Mouse (Mus musculus) liver, embryonic 12.5 days (tissue): ENCODE data around the gene Sytl1. TPM values are rescaled to one million over a fixed set of nuclear protein-coding genes. Genes with fewer than 3 reads are reported as not detected.
A peak's percentile ranks its signal among the peaks of the same experiment; 100 is the strongest.

Experiments
- ATAC-seq: fragments of 200-750 bp; cut with Nextera tagmentation; 2 replicates; pipeline ENCODE4 v1.8.0; 2017; ENCODE audit warnings: moderate number of reproducible peaks, mild to moderate bottlenecking, moderate library complexity
- H3K27ac ChIP-seq: fragments of 300-500 bp; sonication (generic); 2 replicates; pipeline ENCODE4 v1.5.1; 2016; ENCODE audit warnings: mild to moderate bottlenecking
- H3K27me3 ChIP-seq: fragments of 300-500 bp; sonication (generic); replicated peaks from 2 replicates; pipeline ENCODE4 v1.6.1; 2016; ENCODE audit warnings: mild to moderate bottlenecking, moderate library complexity
- H3K36me3 ChIP-seq: fragments of 300-500 bp; sonication (generic); 2 replicates; pipeline ENCODE4 v1.6.1; 2016; ENCODE audit warnings: mild to moderate bottlenecking, moderate library complexity
- H3K4me1 ChIP-seq: fragments of 300-500 bp; sonication (generic); 2 replicates; pipeline ENCODE4 v1.6.1; 2016
- H3K4me2 ChIP-seq: fragments of 300-500 bp; sonication (generic); 2 replicates; pipeline ENCODE4 v1.6.1; 2016; ENCODE audit warnings: mild to moderate bottlenecking, moderate library complexity
- H3K4me3 ChIP-seq: fragments of 300-500 bp; sonication (generic); 2 replicates; pipeline ENCODE4 v1.5.1; 2016; ENCODE audit warnings: mild to moderate bottlenecking, moderate library complexity
- H3K9ac ChIP-seq: fragments of 300-500 bp; sonication (generic); 2 replicates; pipeline ENCODE4 v1.6.1; 2016; ENCODE audit warnings: mild to moderate bottlenecking, moderate library complexity
- H3K9me3 ChIP-seq: fragments of 300-500 bp; sonication (generic); replicated peaks from 2 replicates; pipeline ENCODE4 v1.6.1; 2016; ENCODE audit warnings: mild to moderate bottlenecking, moderate library complexity
- WGBS: fragments of 180-500 bp; shearing (Covaris S2); methylation state at CpG from one replicate; pipeline ENCODE4 v1.1.7; 2016; ENCODE audit not compliant: insufficient replicate concordance; 5-methylcytosine and 5-hydroxymethylcytosine counted together
- polyA plus RNA-seq: library from polyadenylated mRNA; unstranded; fragments of >200 nt; fragmentation: Nextera tagmentation; extraction: Ambion mirVana; gene quantifications from 2 replicates; pipeline ENCODE4 v1.2.1, GENCODE M21; 2016

Gene Sytl1
- polyA plus RNA-seq, 1 experiment from 2014 or later, result 0.46 TPM

- Histone ChIP-seq H3K4me3 (no peak overlapping the region), H3K9ac (no peak overlapping the region), H3K27ac (peak overlapping the region; percentile 31), H3K36me3 (peaks cover 30% of the 10 kb centered on the region), H3K4me1 (peaks cover 20% of the 10 kb centered on the region), H3K9me3 (no peaks in the 10 kb centered on the region), H3K4me2 (no peak overlapping the region), H3K27me3 (peaks cover 31% of the 10 kb centered on the region)
- no peak for ATAC-seq
- WGBS, result 66% methylated on average over 10 of the region's 10 CpGs
These were observed 1.1 kb downstream of the Sytl1 start for GRCm38 (mm10) chr4:133261641-133262374.

- no peak overlapping the region for H3K27ac ChIP-seq
- no peak overlapping the region for H3K4me2 ChIP-seq
- ATAC-seq, result no peak
- H3K9ac ChIP-seq, result no peak overlapping the region
- no peak overlapping the region for H3K4me3 ChIP-seq
- peaks cover 14% of the 10 kb centered on the region for H3K4me1 ChIP-seq
- WGBS, result 63% methylated on average over 12 of the region's 12 CpGs
- H3K9me3 ChIP-seq, result no peaks in the 10 kb centered on the region
- no peaks in the 10 kb centered on the region for H3K36me3 ChIP-seq
- peaks cover 60% of the 10 kb centered on the region for H3K27me3 ChIP-seq
These were observed 5.0 kb downstream of the Sytl1 start for GRCm38 (mm10) chr4:133257798-133258408.

- Histone ChIP-seq H3K4me1 (peaks cover 8% of the 10 kb centered on the region; the same call in 1 of the 2 replicates), H3K27me3 (peaks cover 66% of the 10 kb centered on the region), H3K4me2 (peak overlapping the region; percentile 15; the same call in 1 of the 2 replicates), H3K4me3 (no peak overlapping the region), H3K27ac (no peak overlapping the region), H3K9me3 (no peaks in the 10 kb centered on the region), H3K36me3 (no peaks in the 10 kb centered on the region), H3K9ac (no peak overlapping the region)
- 37% methylated on average over 12 of the region's 12 CpGs for WGBS
- ATAC-seq, result no peak
These were observed 5.7 kb downstream of the Sytl1 start for GRCm38 (mm10) chr4:133257230-133257629.

GRCm38 (mm10) chr4:133256820-133257219 lies 6.1 kb downstream of the Sytl1 start:
- peak; percentile 11; the same call in 1 of the 2 replicates for ATAC-seq
- WGBS, result 22% methylated on average over 24 of the region's 24 CpGs

GRCm38 (mm10) chr4:133255392-133255791 lies 7.5 kb downstream of the Sytl1 start:
- Histone ChIP-seq H3K4me1 (peaks cover 14% of the 10 kb centered on the region), H3K4me3 (no peak overlapping the region), H3K27ac (no peak overlapping the region), H3K9me3 (no peaks in the 10 kb centered on the region), H3K9ac (no peak overlapping the region), H3K4me2 (no peak overlapping the region), H3K27me3 (peaks cover 85% of the 10 kb centered on the region), H3K36me3 (no peaks in the 10 kb centered on the region)
- 57% methylated on average over 6 of the region's 6 CpGs for WGBS
- no peak for ATAC-seq

More at GRCm38 (mm10) chr4:133256820-133257219, 6.1 kb downstream of the Sytl1 start:
- Histone ChIP-seq H3K27me3 (peaks cover 70% of the 10 kb centered on the region), H3K4me1 (peaks cover 4% of the 10 kb centered on the region; the same call in 1 of the 2 replicates), H3K4me2 (peak overlapping the region; percentile 15; the same call in 1 of the 2 replicates), H3K36me3 (no peaks in the 10 kb centered on the region), H3K9me3 (no peaks in the 10 kb centered on the region), H3K27ac (no peak overlapping the region), H3K9ac (no peak overlapping the region), H3K4me3 (no peak overlapping the region)

GRCm38 (mm10) chr4:133253412-133253811 lies 9.5 kb downstream of the Sytl1 start:
- Histone ChIP-seq H3K4me3 (no peak overlapping the region), H3K4me1 (peaks cover 28% of the 10 kb centered on the region), H3K4me2 (no peak overlapping the region), H3K36me3 (no peaks in the 10 kb centered on the region), H3K9ac (no peak overlapping the region), H3K27ac (no peak overlapping the region), H3K9me3 (no peaks in the 10 kb centered on the region), H3K27me3 (peaks cover 85% of the 10 kb centered on the region)
- ATAC-seq, result no peak
- WGBS, result 81% methylated on average over 12 of the region's 12 CpGs

- no peaks in the 10 kb centered on the region for H3K36me3 ChIP-seq
- no peak for ATAC-seq
- no peak overlapping the region for H3K4me3 ChIP-seq
- 60% methylated on average over 4 of the region's 4 CpGs for WGBS
- H3K4me1 ChIP-seq, result peaks cover 41% of the 10 kb centered on the region
- H3K9ac ChIP-seq, result no peak overlapping the region
- no peaks in the 10 kb centered on the region for H3K9me3 ChIP-seq
- no peak overlapping the region for H3K4me2 ChIP-seq
- peaks cover 80% of the 10 kb centered on the region for H3K27me3 ChIP-seq
- no peak overlapping the region for H3K27ac ChIP-seq
These were observed 10.8 kb downstream of the Sytl1 start for GRCm38 (mm10) chr4:133252089-133252488.

- H3K27ac ChIP-seq, result no peak overlapping the region
These were observed 11.7 kb downstream of the Sytl1 start for GRCm38 (mm10) chr4:133251214-133251613.

GRCm38 (mm10) chr4:133250609-133251008 lies 12.3 kb downstream of the Sytl1 start:
- H3K4me3 ChIP-seq, result peak overlapping the region; percentile 29
- H3K27ac ChIP-seq, result no peak overlapping the region
- H3K27me3 ChIP-seq, result peaks cover 80% of the 10 kb centered on the region
- H3K9ac ChIP-seq, result no peak overlapping the region
- 8% methylated on average over 22 of the region's 22 CpGs for WGBS
- H3K9me3 ChIP-seq, result no peaks in the 10 kb centered on the region
- H3K4me2 ChIP-seq, result peak overlapping the region; percentile 53
- no peaks in the 10 kb centered on the region for H3K36me3 ChIP-seq
- ATAC-seq, result no peak
- H3K4me1 ChIP-seq, result peaks cover 53% of the 10 kb centered on the region

More at GRCm38 (mm10) chr4:133251214-133251613, 11.7 kb downstream of the Sytl1 start:
- ATAC-seq, result no peak
- Histone ChIP-seq H3K4me2 (peak overlapping the region; percentile 53), H3K36me3 (no peaks in the 10 kb centered on the region), H3K4me3 (peak overlapping the region; percentile 29), H3K27me3 (peaks cover 80% of the 10 kb centered on the region), H3K9ac (no peak overlapping the region), H3K4me1 (peaks cover 46% of the 10 kb centered on the region), H3K9me3 (no peaks in the 10 kb centered on the region)
- WGBS, result 31% methylated on average over 31 of the region's 31 CpGs

GRCm38 (mm10) chr4:133247806-133248449 lies 15.0 kb downstream of the Sytl1 start:
- no peaks in the 10 kb centered on the region for H3K9me3 ChIP-seq
- peak overlapping the region; percentile 7; the same call in 1 of the 2 replicates for H3K4me3 ChIP-seq
- H3K4me1 ChIP-seq, result peaks cover 79% of the 10 kb centered on the region
- ATAC-seq, result peak; percentile 91
- 24% methylated on average over 13 of the region's 13 CpGs for WGBS
- H3K36me3 ChIP-seq, result no peaks in the 10 kb centered on the region
- peak overlapping the region; percentile 58 for H3K4me2 ChIP-seq
- peak overlapping the region; percentile 31 for H3K9ac ChIP-seq
- H3K27ac ChIP-seq, result peak overlapping the region; percentile 78
- peaks cover 83% of the 10 kb centered on the region for H3K27me3 ChIP-seq

GRCm38 (mm10) chr4:133247072-133247471 lies 15.8 kb downstream of the Sytl1 start:
- Histone ChIP-seq H3K27ac (peak overlapping the region; percentile 78), H3K9ac (peak overlapping the region; percentile 31), H3K4me3 (0 out of 2 replicates have a peak overlapping the region, but pooled peaks have one; percentile 7), H3K9me3 (no peaks in the 10 kb centered on the region), H3K36me3 (no peaks in the 10 kb centered on the region), H3K4me1 (peaks cover 88% of the 10 kb centered on the region), H3K27me3 (peaks cover 83% of the 10 kb centered on the region), H3K4me2 (peak overlapping the region; percentile 58)
- ATAC-seq, result no peak
- 55% methylated on average over 15 of the region's 15 CpGs for WGBS

- H3K4me1 ChIP-seq, result peaks cover 87% of the 10 kb centered on the region
- no peaks in the 10 kb centered on the region for H3K36me3 ChIP-seq
- H3K4me2 ChIP-seq, result no peak overlapping the region
- 0 out of 2 replicates have a peak overlapping the region, but pooled peaks have one; percentile 14 for H3K9ac ChIP-seq
- no peak for ATAC-seq
- H3K9me3 ChIP-seq, result no peaks in the 10 kb centered on the region
- H3K27ac ChIP-seq, result no peak overlapping the region; the same call in 1 of the 2 replicates
- 16% methylated on average over 1 of the region's 1 CpGs for WGBS
- no peak overlapping the region for H3K4me3 ChIP-seq
- H3K27me3 ChIP-seq, result peaks cover 57% of the 10 kb centered on the region
These were observed 18.6 kb downstream of the Sytl1 start for GRCm38 (mm10) chr4:133244289-133244688.
